Mouse (Mus musculus): ENCODE measurements around the gene Ctsk.

- TF ChIP-seq SIN3A (IDR thresholded peaks at IDR 0.05; ENCODE audit: low read length) = no peak
- no peak for TF ChIP-seq RCOR1 (IDR thresholded peaks at IDR 0.05; ENCODE audit: low read depth, low read length)
- no peak for TF ChIP-seq KAT2A (conservative IDR thresholded peaks at IDR 0.05; ENCODE audit: low read depth, low read length)
- no peak for TF ChIP-seq JUND (IDR thresholded peaks at IDR 0.05; ENCODE audit: low read depth, low read length)
- no peak for TF ChIP-seq CHD2 (IDR thresholded peaks at IDR 0.05; ENCODE audit: low read length)
- TF ChIP-seq CTCF (IDR thresholded peaks at IDR 0.05 in 2 of 3, conservative IDR thresholded peaks at IDR 0.05 in 1 of 3; ENCODE audit: control insufficient read depth in 1 of 3, insufficient read depth in 1 of 3, low read depth in 2 of 3, low read length in 3 of 3, poor library complexity in 1 of 3, severe bottlenecking in 1 of 3) = no peak
- no peak for TF ChIP-seq UBTF (IDR thresholded peaks at IDR 0.05; ENCODE audit: borderline replicate concordance, insufficient read depth, low read depth, low read length)
These were observed 30.8 kb downstream of the Ctsk start for GRCm38 (mm10) chr3:95529814-95530213.

All from MEL (cell line).